Mouse (Mus musculus): ENCODE measurements at regions not wholly inside any gene's neighbourhood (a gene's known extent, or its start where the extent isn't known, plus 50 kb on each side); places are given as distances from the start of the nearest gene placed in this dataset.

DNA sequence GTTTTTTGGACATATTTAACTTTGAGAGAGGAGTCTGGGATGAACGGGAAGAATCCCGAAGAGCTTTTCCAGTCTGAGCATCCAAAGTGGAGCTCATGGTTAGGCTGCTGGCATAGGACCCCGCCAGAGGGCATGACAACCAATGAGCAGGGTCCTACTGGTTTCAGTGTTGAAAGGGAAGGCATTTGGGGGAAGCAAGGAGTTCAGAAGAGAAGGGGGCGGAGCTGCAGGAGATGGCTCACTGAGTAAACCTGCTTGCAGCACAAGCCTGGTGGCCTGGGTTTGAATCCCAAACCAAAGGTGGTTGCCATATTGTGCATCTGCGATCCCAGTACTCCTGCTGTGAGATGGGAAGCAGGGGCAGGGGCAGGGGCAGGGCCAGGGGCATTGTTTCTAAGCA lies 161.4 kb upstream of the Ubr2 start:
- DNase-seq = no peak

DNA sequence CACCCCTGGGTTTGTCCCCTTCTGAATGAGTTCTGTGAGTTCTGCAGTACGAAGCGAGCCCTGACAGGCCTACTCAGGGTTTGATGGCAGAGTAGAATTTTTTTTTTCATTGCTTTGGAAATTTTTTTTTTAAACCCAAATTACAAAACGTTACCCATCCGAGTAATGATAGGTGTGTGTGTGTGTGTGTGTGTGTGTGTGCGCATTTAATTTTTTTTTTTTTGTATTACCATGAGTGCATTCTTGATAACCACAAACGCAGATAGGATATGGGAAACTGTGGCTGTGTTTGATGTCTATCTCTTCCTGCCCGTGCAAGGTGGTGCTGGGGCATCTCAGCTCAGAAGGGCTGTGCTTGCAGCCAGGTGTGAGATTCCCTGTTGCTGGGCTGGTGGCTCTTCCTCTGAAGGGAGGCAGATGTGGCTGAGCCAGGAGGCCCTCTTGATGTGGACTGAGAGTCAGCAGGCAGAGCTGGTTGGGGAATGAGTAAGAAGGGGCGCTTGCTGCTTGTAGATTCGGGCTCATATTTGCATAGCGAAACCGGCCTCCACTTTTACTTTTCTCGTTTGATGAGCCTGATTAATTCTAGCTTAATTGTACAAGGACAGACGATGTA lies 160.7 kb upstream of the Ubr2 start:
- peak; percentile 75 for DNase-seq

DNA sequence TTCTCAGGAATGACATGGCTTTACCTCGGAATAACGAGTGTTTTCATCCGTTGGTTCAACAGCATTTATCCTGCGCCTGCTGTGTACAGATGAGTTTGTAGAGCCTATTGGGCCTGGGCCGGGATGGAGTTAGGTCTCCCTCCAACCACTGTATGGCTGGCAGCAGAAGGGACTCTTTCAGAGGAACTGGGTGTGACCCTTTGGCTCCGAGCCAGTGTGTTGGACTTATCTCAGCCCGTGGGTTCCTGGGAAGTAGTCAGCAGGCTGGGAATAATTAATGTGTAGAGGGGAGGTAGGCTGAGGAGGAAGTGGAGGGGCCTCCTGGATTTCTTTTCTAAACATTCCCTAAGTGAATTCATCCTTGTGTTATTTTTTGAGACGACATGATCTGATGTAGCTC lies 157.7 kb upstream of the Ubr2 start:
- DNase-seq = no peak

DNA sequence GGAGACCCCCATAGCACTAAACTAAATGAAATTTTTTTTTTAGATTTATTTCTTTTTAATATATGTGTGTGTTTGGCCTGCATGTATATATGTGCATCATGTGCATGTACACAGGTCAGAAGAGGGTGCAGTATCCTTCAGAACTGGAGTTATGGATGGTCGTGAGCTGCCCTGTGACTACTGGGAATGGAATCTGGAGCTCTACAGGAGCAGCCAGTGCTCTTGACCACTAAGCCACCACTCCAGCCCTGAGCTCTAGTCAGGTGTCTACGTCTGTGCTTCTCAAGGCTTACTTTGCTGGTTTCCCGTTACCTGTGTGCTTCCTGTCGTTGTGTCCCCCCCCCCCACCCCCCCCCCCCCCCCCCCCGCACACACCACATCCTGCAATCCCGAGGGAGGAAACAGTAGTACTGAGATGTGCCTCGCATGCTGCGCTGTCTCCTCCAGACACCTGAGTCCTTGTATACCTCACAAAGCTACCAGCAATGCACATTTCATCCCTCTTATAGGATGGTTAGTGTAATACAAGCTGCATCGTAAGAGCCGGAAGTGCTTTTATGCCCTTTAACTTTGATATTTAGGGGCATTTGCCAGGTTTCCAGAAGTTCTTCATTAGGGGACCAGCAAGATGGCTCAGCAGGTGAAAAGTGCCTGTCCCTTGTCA lies 153.5 kb upstream of the Ubr2 start:
- DNase-seq = no peak

DNA sequence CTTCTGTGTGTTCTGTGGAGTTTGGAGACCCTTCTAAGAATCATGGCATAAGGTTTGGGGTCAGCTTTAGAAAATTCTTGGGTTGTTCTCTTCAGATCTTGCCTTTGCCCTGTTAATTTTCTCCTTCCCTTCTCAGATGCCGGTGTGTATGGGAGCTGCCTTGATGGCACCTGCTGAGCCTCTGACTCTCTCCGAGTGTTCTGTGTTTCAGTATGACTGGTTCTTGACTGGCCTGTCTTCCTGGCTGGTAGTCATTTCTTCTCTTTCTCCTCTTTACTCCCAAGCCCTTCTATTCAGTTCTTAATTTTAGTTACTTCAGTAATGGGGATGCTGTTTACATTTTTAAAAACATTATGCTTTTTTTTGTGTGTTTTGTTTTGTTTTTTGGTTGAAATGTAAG lies 152.1 kb upstream of the Ubr2 start:
- no peak for DNase-seq

DNA sequence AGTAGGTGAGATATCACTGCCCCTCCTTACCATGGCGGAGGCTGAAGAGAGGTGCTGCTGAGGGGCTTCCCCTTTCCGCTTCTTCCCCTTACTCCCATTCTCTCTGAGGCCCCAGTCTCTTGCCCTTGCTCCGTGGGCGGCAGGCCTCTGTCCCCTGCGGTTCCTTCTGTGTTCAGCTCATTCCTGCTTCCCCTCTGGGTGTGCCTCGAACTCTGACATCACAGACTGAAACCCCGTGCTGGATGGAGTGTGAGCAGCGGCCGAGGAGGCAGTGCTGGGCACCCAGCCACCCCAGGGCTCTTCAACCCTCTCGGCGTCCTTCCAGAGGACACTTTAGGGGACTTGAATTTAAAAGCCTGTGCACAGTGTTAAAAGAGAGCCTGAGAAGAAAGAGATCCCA lies 145.9 kb upstream of the Ubr2 start:
- DNase-seq = no peak

DNA sequence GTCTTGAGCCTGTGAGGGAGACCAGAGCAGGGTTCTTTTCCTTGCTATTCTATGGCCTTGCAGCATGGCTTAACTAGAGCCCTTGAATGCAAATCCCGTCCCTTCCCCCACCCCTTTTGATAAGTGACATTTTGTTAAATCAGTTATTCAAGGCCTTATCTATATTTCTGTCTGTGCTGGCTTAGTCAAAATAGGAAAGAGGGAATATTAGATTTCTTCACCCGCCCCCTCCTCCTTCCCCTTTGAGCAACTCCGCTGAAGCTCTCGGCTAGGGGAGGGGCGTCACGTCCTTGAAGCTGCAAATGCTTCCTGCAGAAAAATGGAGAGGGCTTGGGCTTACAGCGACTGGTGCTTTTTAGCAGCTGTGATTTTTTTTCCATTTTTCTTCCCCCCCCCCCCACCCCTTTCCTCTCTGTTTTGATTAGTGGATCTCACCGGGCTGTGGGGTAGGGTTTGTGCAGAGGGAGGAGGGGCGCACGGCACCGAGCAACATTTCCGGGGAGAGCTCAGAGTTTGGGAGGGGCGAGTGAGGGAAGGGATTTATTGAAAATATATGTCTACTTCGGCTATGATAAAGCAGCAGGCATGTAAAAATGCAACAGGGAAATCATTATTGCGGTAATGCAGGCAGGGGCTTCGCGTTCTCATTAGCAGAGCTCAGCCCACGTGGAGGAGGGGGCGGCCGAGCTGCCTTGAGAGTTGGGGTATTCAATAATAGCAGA lies 141.4 kb upstream of the Ubr2 start:
- no peak for DNase-seq

DNA sequence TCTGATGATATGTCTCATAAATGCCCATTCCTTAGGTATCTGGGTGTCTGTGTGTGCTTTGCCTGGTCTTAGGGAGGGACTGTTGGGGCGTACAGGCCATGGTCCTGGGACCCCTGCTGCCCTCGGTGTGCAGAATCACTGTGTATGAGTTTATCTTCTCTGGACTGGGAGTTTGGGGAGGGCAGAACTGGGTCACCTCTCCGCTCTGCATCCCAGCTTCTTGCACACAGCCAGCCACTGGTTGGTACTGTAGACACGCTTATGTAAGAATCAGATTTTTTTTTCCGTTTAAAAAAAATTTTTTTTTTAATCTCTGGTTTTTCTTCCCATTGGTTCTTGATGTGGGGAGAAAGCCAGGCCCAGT lies 140.8 kb upstream of the Ubr2 start:
- DNase-seq = no peak

DNA sequence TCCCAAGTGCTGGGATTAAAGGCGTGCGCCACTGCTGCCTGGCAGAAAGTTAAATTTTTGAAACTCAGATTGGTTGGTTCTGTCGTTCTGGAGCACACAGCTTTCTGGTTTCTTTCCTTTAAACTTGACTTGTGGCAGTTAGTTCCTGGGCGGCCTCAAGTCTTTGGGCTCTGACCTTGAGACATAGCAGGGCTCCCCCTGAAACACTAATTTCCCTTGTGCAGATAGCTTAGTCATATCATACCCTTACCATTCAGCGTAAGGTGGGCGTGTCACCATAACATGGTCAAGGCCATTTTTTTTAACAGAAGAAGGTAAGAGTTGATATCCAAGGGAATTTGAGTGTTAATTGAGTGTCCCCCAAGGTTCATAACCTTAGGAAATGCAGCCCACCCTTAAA lies 140.3 kb upstream of the Ubr2 start:
- no peak for DNase-seq

DNA sequence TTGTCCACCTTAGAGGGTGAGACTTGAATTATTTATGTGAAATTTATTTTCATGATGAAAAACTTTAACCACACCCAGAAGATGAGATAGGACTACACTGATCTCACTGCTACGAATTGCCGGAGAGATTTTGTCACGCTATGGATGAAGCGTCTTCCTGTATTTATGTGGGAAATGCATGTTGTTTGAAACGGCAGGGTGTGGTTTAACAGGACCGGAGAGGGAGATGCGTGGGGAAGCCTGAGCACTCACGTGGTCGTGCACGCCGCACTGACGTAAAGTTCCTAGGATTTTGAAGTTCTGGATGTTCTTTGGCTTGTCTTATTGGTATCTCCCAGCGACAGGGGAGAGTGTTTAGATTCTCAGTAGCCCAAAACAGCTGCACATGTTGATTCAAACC lies 139.3 kb upstream of the Ubr2 start:
- no peak for DNase-seq

DNA sequence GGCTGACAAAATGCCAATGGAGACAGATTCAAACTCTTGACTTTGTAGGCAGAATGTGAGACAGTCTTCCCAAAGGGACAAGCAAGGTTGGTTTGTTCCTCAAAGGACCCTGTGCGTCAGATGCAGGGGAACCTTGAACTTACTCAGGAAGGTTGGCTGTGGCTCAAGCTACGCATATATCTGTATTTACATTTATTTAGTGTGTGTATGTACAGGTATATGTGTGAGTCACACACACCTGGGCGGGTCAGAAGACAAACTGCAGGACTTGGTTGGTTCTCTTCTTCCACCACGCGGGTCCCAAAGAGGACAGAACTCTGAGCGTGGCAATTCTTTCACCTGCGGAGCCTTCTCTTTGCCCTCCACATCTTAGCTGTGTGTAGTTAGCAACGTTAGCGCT lies 138.8 kb upstream of the Ubr2 start:
- DNase-seq = no peak

DNA sequence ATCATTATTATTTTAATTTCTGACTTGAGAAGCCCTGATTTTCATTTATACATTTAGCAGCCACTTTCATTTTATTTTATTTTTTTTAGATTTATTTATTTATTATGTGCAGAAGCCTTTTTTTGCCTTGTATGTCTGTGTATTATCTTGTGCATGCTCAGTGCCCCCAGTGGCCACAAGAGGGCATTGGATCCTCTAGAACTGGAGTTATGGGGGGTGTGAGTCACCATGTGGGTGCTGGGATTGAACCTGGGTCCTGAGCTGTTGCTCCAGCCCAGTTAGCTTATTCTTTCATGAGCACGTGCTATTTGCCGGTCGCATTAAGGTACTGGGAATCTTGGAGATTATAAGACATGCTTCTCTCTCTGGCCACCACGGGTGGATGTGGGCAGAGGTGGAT lies 136.3 kb upstream of the Ubr2 start:
- peak; percentile 61 for DNase-seq

DNA sequence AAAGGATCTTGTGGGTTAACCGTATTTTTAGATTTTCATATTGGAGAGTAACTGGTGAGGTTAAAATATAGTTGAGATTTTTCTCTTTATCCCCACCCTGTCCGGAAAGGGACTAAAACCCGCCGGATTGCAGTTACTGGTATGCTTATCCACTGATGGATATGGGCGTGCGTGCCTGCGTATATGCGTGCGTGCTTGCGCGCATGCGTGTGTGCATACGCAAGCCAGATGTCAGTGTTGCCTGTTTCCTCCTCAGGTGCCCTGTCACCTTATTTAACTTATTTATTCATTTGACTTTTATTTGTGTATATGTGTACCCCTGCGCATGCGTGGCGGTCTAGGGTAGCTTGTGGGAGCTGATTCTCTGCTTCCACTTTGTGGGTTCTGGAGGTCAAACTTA lies 135.2 kb upstream of the Ubr2 start:
- DNase-seq = no peak

DNA sequence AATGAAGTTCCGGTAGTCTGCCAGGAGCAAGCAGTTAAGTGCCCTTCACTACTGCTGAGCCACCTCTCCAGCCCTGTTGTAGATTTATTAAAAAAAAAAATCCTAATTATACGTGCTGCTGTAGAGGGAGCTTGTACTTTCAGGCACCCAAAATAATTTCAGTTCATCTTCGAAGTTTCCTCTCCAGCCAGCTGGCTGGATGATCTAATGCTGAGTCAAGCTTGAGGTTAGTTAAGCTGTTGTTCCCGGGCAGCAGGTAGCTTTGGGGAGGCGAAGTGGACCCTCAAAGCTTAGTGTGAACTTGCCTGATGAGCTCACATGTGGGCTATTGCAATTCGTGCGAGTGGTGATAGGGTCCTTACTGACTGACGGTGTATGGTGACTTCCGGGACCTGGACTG lies 134.6 kb upstream of the Ubr2 start:
- no peak for DNase-seq

DNA sequence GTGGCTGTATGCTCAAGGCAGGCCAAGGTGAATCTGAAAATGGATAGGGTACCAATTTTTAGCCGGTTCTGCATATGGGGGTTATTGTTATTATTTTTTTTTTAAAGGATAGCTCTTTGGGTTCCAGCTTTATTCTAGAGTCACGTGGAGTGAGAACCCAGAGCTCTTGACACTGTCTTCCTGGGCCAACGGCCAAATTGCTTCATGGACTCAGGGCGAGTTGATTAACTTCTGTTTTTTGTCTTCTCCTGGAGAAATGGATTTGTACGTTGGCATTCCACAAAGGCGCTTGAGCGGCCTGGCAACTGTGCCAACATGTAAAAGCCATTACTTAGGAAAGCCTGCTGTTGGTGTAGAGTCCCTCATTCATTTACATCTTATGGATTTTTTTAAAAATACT lies 134.1 kb upstream of the Ubr2 start:
- DNase-seq = no peak

DNA sequence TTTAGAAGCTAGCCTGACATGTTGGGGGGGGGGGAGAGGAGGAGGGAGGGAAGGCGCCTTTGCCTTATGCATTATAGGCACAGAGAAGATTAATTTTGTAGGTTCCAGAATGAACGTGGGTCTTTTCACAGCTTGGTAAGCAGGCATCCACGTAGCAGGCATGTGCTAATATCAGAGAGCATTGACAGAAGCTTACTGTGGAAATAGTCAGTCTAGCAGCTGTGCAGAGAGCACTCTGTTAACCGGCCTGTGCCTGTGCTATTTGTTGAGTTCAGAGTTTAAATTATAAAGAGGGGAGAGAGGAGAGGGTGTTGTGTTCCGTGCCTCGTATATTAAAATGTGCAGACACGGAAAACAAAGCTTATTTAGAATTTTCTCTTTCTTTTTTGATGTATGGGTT lies 133.5 kb upstream of the Ubr2 start:
- DNase-seq = no peak

DNA sequence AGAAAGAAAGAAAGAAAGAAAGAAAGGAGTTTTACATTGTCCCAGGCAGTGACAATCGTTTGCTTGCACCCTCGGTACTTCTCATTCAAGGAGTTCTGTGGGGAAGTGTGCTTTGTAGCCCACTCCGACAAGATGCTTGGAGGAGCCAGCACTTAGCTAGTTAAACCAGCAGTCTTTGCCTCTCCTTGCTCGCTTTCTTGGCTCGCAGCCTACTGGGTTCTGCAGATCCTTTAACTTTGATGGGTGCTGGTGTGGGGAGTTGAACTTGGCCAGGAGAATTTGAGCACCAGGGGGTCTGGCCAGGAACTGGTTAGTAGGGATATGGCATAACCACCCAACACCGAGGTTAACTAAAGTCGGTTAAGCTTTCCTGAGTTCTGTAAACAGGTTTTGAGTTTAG lies 132.5 kb upstream of the Ubr2 start:
- DNase-seq = no peak

DNA sequence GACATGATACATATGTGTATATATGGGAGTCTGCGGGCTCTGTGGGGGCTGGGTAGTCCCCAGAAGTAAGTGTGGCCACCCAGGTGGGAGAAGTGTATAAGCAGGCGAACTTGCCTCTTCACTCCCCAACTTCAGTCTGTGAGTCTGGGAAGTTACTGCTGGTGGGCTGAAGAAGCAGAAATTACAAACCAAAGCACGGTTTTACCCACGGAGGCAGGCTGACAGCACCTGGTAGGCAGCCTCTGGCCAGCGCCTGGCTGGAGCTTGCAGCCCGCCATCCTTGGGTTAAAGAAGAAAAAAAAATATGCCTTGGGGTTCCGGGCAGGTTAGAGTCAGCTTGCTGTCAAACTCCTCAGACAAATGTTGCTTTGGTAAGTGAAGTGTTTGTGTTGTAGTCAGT lies 131.9 kb upstream of the Ubr2 start:
- DNase-seq = peak; percentile 37

DNA sequence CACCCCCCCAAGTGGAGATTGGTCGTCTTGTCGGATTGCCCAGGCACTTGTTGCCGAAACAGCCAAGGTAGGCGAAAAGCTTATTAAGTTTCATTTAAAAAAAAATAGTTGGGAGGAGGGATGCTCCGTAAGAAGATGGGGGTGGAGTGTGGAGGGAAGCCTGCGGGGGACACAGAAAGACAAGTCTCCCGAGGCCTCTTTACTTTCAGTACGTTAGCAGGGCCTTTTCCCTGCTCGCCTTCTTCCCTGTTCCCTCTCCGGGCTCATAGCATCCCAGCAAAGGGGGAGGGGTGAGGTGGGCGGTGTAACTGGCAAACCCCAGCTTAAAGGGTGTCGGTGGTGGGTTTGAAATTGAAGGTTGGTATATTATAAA lies 131.5 kb upstream of the Ubr2 start:
- peak; percentile 45 for DNase-seq

DNA sequence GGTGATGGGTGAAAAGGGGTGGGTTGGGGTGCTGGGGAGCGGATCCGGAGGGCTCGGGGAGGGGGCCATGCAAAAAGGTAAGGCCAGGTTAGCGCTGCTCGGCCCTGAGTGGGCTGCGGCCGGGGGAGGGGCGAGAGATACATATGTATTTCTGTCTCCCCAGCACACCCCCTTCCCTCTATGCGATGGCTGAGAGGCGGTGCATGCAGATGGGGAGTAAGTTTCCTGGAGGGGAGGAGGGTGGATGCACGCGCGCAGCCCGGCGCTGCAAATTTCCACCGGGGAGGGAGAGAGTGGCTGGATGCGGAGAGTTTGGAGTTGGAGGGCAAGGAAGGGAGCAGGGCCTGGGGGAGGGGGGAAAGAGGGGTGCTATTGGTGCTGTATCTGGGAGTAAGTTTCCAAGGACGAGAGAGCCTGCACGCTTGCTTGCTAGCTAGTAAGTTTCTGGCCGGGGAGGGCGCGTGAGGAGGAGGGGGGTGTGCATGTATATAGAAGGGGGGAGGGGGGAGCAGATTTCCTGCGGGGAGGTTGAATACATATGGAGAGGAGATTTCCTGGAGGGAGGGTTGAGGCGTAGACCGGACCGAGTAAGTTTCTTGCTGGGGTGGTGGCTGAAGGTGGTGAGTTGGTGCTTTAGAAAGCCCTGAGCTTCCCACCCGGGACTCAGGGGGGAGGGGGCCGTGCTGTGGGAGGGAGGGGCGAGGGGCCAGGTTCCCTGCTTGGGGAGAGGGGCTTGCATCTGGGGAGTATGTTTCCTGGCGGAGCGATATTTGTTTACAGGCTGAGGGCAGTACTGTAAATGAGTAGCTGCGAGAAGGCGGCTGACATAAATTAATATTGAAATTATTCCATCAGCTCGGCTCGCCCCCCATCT lies 130.8 kb upstream of the Ubr2 start:
- peak; percentile 84 for DNase-seq

DNA sequence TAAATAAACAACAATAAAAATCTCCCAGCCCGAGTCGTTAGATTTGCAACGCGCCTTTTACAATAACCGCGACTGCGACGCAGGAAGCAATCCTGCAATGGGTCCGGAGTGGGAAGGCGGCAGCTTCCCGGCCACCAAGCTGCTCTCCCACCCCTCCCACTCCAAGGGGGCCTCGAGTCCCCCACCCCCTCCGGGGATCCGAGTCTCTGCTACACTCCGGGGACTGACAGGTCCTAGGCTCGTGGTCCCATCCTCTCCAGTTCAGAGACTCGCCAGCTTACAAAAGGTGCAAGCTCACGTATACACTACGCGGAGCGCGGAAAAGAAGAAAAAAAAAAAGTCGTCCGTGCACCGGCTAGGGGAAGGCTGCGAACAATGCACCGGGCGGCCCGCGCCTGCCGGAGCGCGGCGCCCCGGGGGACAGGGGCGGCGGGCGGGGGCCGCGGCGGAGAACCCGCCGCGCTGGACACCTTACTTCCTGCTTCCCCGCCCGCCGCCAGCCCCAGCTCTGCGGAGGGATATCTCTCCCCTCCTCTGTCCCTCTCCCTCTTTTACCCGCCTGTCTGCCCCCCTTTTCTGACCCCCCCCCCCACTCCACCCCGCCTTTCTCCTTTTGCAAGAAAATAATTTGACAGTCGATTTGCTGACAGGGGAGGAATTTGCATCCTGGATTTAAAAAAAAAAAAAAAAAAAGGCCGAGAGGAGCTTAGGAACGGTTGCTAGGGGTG lies 130.0 kb upstream of the Ubr2 start:
- DNase-seq = peak; percentile 84

DNA sequence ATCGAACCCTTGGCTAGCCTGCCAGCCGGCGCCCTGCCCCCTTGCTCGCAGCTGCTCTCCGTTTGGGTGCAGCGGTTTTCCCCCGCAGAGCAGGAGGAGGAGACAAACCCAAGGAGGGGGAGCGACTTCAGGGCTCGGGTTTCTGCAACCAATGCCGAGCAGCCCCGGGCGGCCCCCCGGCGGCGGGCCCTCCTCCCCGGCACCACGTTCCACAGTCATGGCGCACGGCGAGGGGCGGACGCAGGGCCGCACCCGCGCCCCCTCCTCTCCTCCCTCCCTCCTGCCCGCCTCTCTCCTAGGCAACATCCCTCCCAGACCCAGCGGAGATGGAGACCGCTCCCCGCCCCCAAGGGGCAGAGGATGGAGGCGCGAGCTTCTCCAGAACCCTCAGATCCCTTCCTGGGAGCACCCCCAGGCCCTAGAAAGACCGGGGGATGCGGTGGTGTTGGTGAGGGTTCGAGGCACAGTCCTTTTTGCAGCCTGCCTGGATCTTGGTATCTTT lies 129.4 kb upstream of the Ubr2 start:
- peak; percentile 98 for DNase-seq

DNA sequence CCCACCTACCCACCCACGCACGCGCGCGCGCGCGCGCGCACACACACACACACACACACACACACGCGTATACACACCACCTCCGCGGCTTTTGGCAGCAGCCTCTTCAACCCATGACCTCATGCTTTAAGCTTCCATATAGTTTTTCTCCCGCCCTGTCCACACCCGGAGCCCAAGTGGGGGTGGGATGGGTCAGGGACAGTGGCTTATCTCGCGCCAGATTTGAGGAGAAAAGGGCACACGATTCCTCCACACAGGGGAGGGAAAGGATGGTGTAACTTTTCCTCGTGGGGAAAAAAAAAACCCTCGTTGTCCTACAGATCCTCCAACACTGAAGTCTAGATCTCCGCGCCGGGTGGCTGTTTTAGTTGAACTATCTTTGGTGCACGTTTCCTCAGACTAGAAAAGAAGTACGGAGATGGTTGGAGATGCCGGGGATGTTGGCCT lies 128.8 kb upstream of the Ubr2 start:
- DNase-seq = peak; percentile 64

Data from thymus, postnatal 14 days (tissue).